Mouse (Mus musculus) midbrain, embryonic 10.5 days (tissue): ENCODE measurements around the gene Iqcf6. TPM values are rescaled to one million over a fixed set of nuclear protein-coding genes. Genes with fewer than 3 reads are reported as not detected.

ENCODE experiments used
- DNase-seq: peaks from one replicate; pipeline ENCODE4 v3.0.0-alpha.2; 2017; ENCODE audit warnings: low spot score
- H3K27ac ChIP-seq: fragments of 300-500 bp; sonication (generic); replicated peaks from 2 replicates; pipeline ENCODE4 v1.5.1; 2016; ENCODE audit warnings: mild to moderate bottlenecking
- H3K27me3 ChIP-seq: fragments of 300-500 bp; sonication (generic); 2 replicates; pipeline ENCODE4 v1.6.1; 2016; ENCODE audit warnings: low read depth, mild to moderate bottlenecking; ENCODE audit not compliant: poor library complexity, severe bottlenecking
- H3K36me3 ChIP-seq: fragments of 300-500 bp; sonication (generic); 2 replicates; pipeline ENCODE4 v1.6.1; 2016; ENCODE audit warnings: mild to moderate bottlenecking, moderate library complexity
- H3K4me1 ChIP-seq: fragments of 300-500 bp; sonication (generic); 2 replicates; pipeline ENCODE4 v1.6.1; 2016
- H3K4me3 ChIP-seq: fragments of 300-500 bp; sonication (generic); 2 replicates; pipeline ENCODE4 v1.5.1; 2016; ENCODE audit warnings: mild to moderate bottlenecking, moderate library complexity
- H3K9me3 ChIP-seq: fragments of 300-500 bp; sonication (generic); replicated peaks from 2 replicates; pipeline ENCODE4 v1.6.1; 2016; ENCODE audit warnings: mild to moderate bottlenecking
- WGBS: fragments of 180-500 bp; shearing (Covaris S2); methylation state at CpG from one replicate; pipeline ENCODE4 v1.1.7; 2016; 5-methylcytosine and 5-hydroxymethylcytosine counted together
- polyA plus RNA-seq: library from polyadenylated mRNA; unstranded; fragments of >200 nt; fragmentation: Nextera tagmentation; extraction: Ambion mirVana; gene quantifications from 2 replicates; pipeline ENCODE4 v1.2.1, GENCODE M21; 2016

Gene Iqcf6
- polyA plus RNA-seq, 1 experiment from 2014 or later = not detected

- H3K27ac ChIP-seq = no peak overlapping the region
- no peak overlapping the region for H3K4me3 ChIP-seq
- no peaks in the 10 kb centered on the region for H3K27me3 ChIP-seq
- no peaks in the 10 kb centered on the region for H3K4me1 ChIP-seq
- H3K9me3 ChIP-seq = no peaks in the 10 kb centered on the region
- no peak for DNase-seq
- H3K36me3 ChIP-seq = no peaks in the 10 kb centered on the region
- WGBS = 77% methylated on average over 5 of the region's 5 CpGs
Observed at GRCm38 (mm10) chr9:106632185-106632584, 5.8 kb downstream of the Iqcf6 start.

GRCm38 (mm10) chr9:106638154-106638553, 11.8 kb downstream of the Iqcf6 start:
- Histone ChIP-seq H3K27ac (no peak overlapping the region), H3K9me3 (no peaks in the 10 kb centered on the region), H3K36me3 (no peaks in the 10 kb centered on the region), H3K27me3 (no peaks in the 10 kb centered on the region), H3K4me3 (no peak overlapping the region), H3K4me1 (peaks cover 7% of the 10 kb centered on the region)
- WGBS = 93% methylated on average over 8 of the region's 8 CpGs
- no peak for DNase-seq

- 49% methylated on average over 5 of the region's 5 CpGs for WGBS
- Histone ChIP-seq H3K9me3 (no peaks in the 10 kb centered on the region), H3K36me3 (0 out of 2 replicates have a peak, but pooled peaks cover 3% of the 10 kb centered on the region), H3K4me3 (no peak overlapping the region), H3K27ac (no peak overlapping the region), H3K27me3 (no peaks in the 10 kb centered on the region), H3K4me1 (peaks cover 7% of the 10 kb centered on the region)
- no peak for DNase-seq
Observed at GRCm38 (mm10) chr9:106641346-106641745, 15.0 kb downstream of the Iqcf6 start.

GRCm38 (mm10) chr9:106643128-106643527, 16.7 kb downstream of the Iqcf6 start:
- 29% methylated on average over 7 of the region's 7 CpGs for WGBS
- peaks cover 10% of the 10 kb centered on the region; the same call in 1 of the 2 replicates for H3K36me3 ChIP-seq
- no peak overlapping the region for H3K27ac ChIP-seq
- H3K4me3 ChIP-seq = no peak overlapping the region
- peak; percentile 82 for DNase-seq
- H3K4me1 ChIP-seq = peaks cover 7% of the 10 kb centered on the region
- H3K27me3 ChIP-seq = no peaks in the 10 kb centered on the region; the same call in 1 of the 2 replicates
- H3K9me3 ChIP-seq = no peaks in the 10 kb centered on the region

- WGBS = 80% methylated on average over 6 of the region's 6 CpGs
- peaks cover 10% of the 10 kb centered on the region; the same call in 1 of the 2 replicates for H3K36me3 ChIP-seq
- no peak for DNase-seq
Observed at GRCm38 (mm10) chr9:106643787-106644186, 17.4 kb downstream of the Iqcf6 start.

GRCm38 (mm10) chr9:106645684-106646271, 19.4 kb downstream of the Iqcf6 start:
- Histone ChIP-seq H3K36me3 (peaks cover 10% of the 10 kb centered on the region; the same call in 1 of the 2 replicates), H3K4me3 (no peak overlapping the region), H3K27ac (no peak overlapping the region), H3K27me3 (no peaks in the 10 kb centered on the region; the same call in 1 of the 2 replicates), H3K9me3 (no peaks in the 10 kb centered on the region), H3K4me1 (peaks cover 7% of the 10 kb centered on the region)
- DNase-seq = no peak
- 89% methylated on average over 9 of the region's 9 CpGs for WGBS

More at GRCm38 (mm10) chr9:106643787-106644186, 17.4 kb downstream of the Iqcf6 start:
- Histone ChIP-seq H3K9me3 (no peaks in the 10 kb centered on the region), H3K27me3 (no peaks in the 10 kb centered on the region; the same call in 1 of the 2 replicates), H3K4me3 (no peak overlapping the region), H3K4me1 (peaks cover 7% of the 10 kb centered on the region), H3K27ac (no peak overlapping the region)

- Histone ChIP-seq H3K27ac (no peak overlapping the region), H3K4me3 (no peak overlapping the region), H3K4me1 (no peaks in the 10 kb centered on the region), H3K9me3 (no peaks in the 10 kb centered on the region), H3K36me3 (peaks cover 10% of the 10 kb centered on the region; the same call in 1 of the 2 replicates), H3K27me3 (no peaks in the 10 kb centered on the region; the same call in 1 of the 2 replicates)
- WGBS = 72% methylated on average over 27 of the region's 27 CpGs
- DNase-seq = no peak
Observed at GRCm38 (mm10) chr9:106647226-106647625, 20.8 kb downstream of the Iqcf6 start.

- Histone ChIP-seq H3K9me3 (no peaks in the 10 kb centered on the region), H3K4me3 (no peak overlapping the region), H3K36me3 (0 out of 2 replicates have a peak, but pooled peaks cover 1% of the 10 kb centered on the region), H3K27me3 (peaks cover 37% of the 10 kb centered on the region), H3K4me1 (peaks cover 34% of the 10 kb centered on the region), H3K27ac (no peak overlapping the region)
- DNase-seq = no peak
- 70% methylated on average over 1 of the region's 1 CpGs for WGBS
Observed at GRCm38 (mm10) chr9:106652720-106653119, 26.3 kb downstream of the Iqcf6 start.

- H3K4me1 ChIP-seq = peaks cover 68% of the 10 kb centered on the region
- peaks cover 37% of the 10 kb centered on the region for H3K27me3 ChIP-seq
- peaks cover 20% of the 10 kb centered on the region for H3K36me3 ChIP-seq
- WGBS = 1% methylated on average over 44 of the region's 44 CpGs
- H3K9me3 ChIP-seq = no peaks in the 10 kb centered on the region
- peak within 1 kb of the TSS; percentile 59 for H3K4me3 ChIP-seq
- peak within 1 kb of the TSS; percentile 69 for H3K27ac ChIP-seq
- DNase-seq = peak; percentile 85
Observed at GRCm38 (mm10) chr9:106655884-106656720, 29.7 kb downstream of the Iqcf6 start, which contains the start of gene Grm2. TSS of gene Grm2 (minus strand) at chr9:106656082.

GRCm38 (mm10) chr9:106656820-106657219, 30.4 kb downstream of the Iqcf6 start:
- peak overlapping the region; percentile 49; the same call in 1 of the 2 replicates for H3K27ac ChIP-seq
- DNase-seq = peak; percentile 37
- H3K4me3 ChIP-seq = 0 out of 2 replicates have a peak overlapping the region, but pooled peaks have one; percentile 59
- WGBS = 29% methylated on average over 5 of the region's 5 CpGs
- peaks cover 72% of the 10 kb centered on the region for H3K4me1 ChIP-seq
- peaks cover 26% of the 10 kb centered on the region for H3K36me3 ChIP-seq
- peaks cover 37% of the 10 kb centered on the region for H3K27me3 ChIP-seq
- no peaks in the 10 kb centered on the region for H3K9me3 ChIP-seq

GRCm38 (mm10) chr9:106657592-106657991, 31.2 kb downstream of the Iqcf6 start:
- peaks cover 37% of the 10 kb centered on the region for H3K27me3 ChIP-seq
- H3K4me1 ChIP-seq = peaks cover 72% of the 10 kb centered on the region
- no peak overlapping the region for H3K4me3 ChIP-seq
- WGBS = 37% methylated on average over 5 of the region's 5 CpGs
- no peak for DNase-seq
- no peaks in the 10 kb centered on the region for H3K9me3 ChIP-seq
- H3K36me3 ChIP-seq = peaks cover 34% of the 10 kb centered on the region
- H3K27ac ChIP-seq = 0 out of 2 replicates have a peak overlapping the region, but pooled peaks have one; percentile 49

GRCm38 (mm10) chr9:106659441-106659840, 33.1 kb downstream of the Iqcf6 start:
- H3K36me3 ChIP-seq = peaks cover 41% of the 10 kb centered on the region
- H3K4me1 ChIP-seq = peaks cover 72% of the 10 kb centered on the region
- peak; percentile 60 for DNase-seq
- H3K27ac ChIP-seq = peak overlapping the region; percentile 77
- H3K9me3 ChIP-seq = no peaks in the 10 kb centered on the region
- 19% methylated on average over 7 of the region's 7 CpGs for WGBS
- no peak overlapping the region for H3K4me3 ChIP-seq
- peaks cover 27% of the 10 kb centered on the region for H3K27me3 ChIP-seq
